Mouse (Mus musculus) kidney, postnatal 14 days (tissue): Measurements from ENCODE around the gene Ctnnd1.

Experiments
- DNase-seq: peaks from one replicate; pipeline ENCODE4 v3.0.0; 2022; ENCODE audit warnings: mixed read lengths

Ctnnd1 gene

GRCm38 (mm10) chr2:84599270-84599888 lies 51.2 kb downstream of the Ctnnd1 start:
- no peak for DNase-seq

GRCm38 (mm10) chr2:84597123-84597522 lies 53.4 kb downstream of the Ctnnd1 start:
- DNase-seq, result no peak

- DNase-seq, result no peak
These were observed 57.8 kb downstream of the Ctnnd1 start for GRCm38 (mm10) chr2:84592801-84593200.

- no peak for DNase-seq
These were observed 64.9 kb downstream of the Ctnnd1 start for GRCm38 (mm10) chr2:84585700-84586099.

- DNase-seq, result no peak
These were observed 68.3 kb downstream of the Ctnnd1 start for GRCm38 (mm10) chr2:84582286-84582685.

- DNase-seq, result no peak
These were observed 69.4 kb downstream of the Ctnnd1 start for GRCm38 (mm10) chr2:84581208-84581607.

- no peak for DNase-seq
These were observed 71.3 kb downstream of the Ctnnd1 start for GRCm38 (mm10) chr2:84579311-84579710.

GRCm38 (mm10) chr2:84574130-84574529 lies 76.4 kb downstream of the Ctnnd1 start:
- DNase-seq, result no peak

GRCm38 (mm10) chr2:84556888-84557514 lies 93.6 kb downstream of the Ctnnd1 start:
- DNase-seq, result peak; percentile 10

- DNase-seq, result no peak
These were observed 99.0 kb downstream of the Ctnnd1 start for GRCm38 (mm10) chr2:84551390-84552100.
